Mouse (Mus musculus) heart, embryonic 14.5 days (tissue): ENCODE data around the gene Pet100. TPM values are rescaled to one million over a fixed set of nuclear protein-coding genes. Genes with fewer than 3 reads are reported as not detected.

Experiments
- ATAC-seq: fragments of 200-750 bp; cut with Nextera tagmentation; 2 replicates; pipeline ENCODE4 v1.8.0; 2017; ENCODE audit warnings: low read depth, moderate TSS enrichment; ENCODE audit not compliant: insufficient number of reproducible peaks, insufficient read depth, low FRiP score
- H3K27ac ChIP-seq, 2 experiments: fragments of 200-500 bp in 1 of 2; fragments of 300-500 bp in 1 of 2; sonication (generic) in 1 of 2; replicated peaks in 1 of 2; 2 replicates each; pipeline ENCODE4 v1.5.1; 2012 to 2014; ENCODE audit warnings: low read depth in 2 of 2, low read length in 2 of 2, control low read depth in 1 of 2, mild to moderate bottlenecking in 1 of 2, mixed read lengths in 1 of 2; ENCODE audit not compliant: control insufficient read depth in 1 of 2, insufficient read depth in 1 of 2
- H3K27me3 ChIP-seq: fragments of 300-500 bp; sonication (generic); 2 replicates; pipeline ENCODE4 v1.6.1; 2014; ENCODE audit warnings: mild to moderate bottlenecking, low read length, control low read depth; ENCODE audit not compliant: control insufficient read depth, insufficient read depth
- H3K36me3 ChIP-seq: fragments of 300-500 bp; sonication (generic); 2 replicates; pipeline ENCODE4 v1.6.1; 2014; ENCODE audit warnings: mild to moderate bottlenecking, control low read depth, low read length, mixed read lengths; ENCODE audit not compliant: control insufficient read depth, insufficient read depth
- H3K4me1 ChIP-seq, 2 experiments: fragments of 200-500 bp in 1 of 2; fragments of 300-500 bp in 1 of 2; sonication (generic) in 1 of 2; 2 replicates each; pipeline ENCODE4 v1.6.1; 2012 to 2014; ENCODE audit warnings: low read length in 2 of 2, control low read depth in 1 of 2, mixed read lengths in 1 of 2; ENCODE audit not compliant: control insufficient read depth in 2 of 2, insufficient read depth in 2 of 2
- H3K4me2 ChIP-seq: fragments of 300-500 bp; sonication (generic); 2 replicates; pipeline ENCODE4 v1.6.1; 2014; ENCODE audit warnings: mild to moderate bottlenecking, low read length
- H3K4me3 ChIP-seq, 2 experiments: fragments of 200-500 bp in 1 of 2; fragments of 300-500 bp in 1 of 2; sonication (generic) in 1 of 2; 2 replicates each; pipeline ENCODE4 v1.5.1; 2012 to 2014; ENCODE audit warnings: low read length in 2 of 2, mild to moderate bottlenecking in 2 of 2, control low read depth in 1 of 2, low read depth in 1 of 2, moderate library complexity in 1 of 2; ENCODE audit not compliant: control insufficient read depth in 1 of 2, insufficient read depth in 1 of 2
- H3K9ac ChIP-seq: fragments of 300-500 bp; sonication (generic); 2 replicates; pipeline ENCODE4 v1.6.1; 2014; ENCODE audit warnings: mild to moderate bottlenecking, low read length
- H3K9me3 ChIP-seq: fragments of 300-500 bp; sonication (generic); 2 replicates; pipeline ENCODE4 v1.6.1; 2016; ENCODE audit warnings: low read length, control low read depth; ENCODE audit not compliant: control insufficient read depth
- WGBS: fragments of 180-500 bp; shearing (Covaris S2); extraction: QIAGEN DNeasy Blood & Tissue Kit; methylation state at CpG from one replicate; pipeline ENCODE4 v1.1.7; 2014; 5-methylcytosine and 5-hydroxymethylcytosine counted together
- polyA plus RNA-seq: library from polyadenylated mRNA; unstranded; fragments of >200 nt; fragmentation: Nextera tagmentation; extraction: Ambion mirVana; gene quantifications from 2 replicates; pipeline ENCODE4 v1.2.1, GENCODE M21; 2014

Pet100 gene
- polyA plus RNA-seq, 1 experiment from 2014 or later, result 113 TPM

DNA sequence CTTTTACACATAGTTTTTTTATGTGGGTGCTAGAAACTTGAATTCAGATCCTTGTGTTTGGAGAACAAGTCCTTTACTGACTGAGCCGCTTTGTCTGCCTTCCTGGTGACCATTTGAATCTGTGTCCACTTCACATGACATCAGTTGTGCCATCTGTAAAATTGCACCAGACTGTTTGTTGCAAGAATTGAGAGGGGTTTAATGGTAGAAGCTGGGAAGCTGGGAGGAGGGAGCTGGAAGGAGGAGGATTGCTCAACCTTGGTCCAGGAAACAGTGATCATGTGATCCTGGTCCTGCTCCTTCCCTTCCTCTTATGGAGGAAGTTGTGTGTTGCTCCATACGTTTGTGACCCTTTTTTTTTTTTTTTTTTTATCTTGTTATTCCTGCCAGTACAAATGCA is 26.9 kb downstream of the Pet100 start:
- Histone ChIP-seq H3K27me3 (no peaks in the 10 kb centered on the region), H3K9me3 (no peaks in the 10 kb centered on the region), H3K4me2 (no peak overlapping the region), H3K36me3 (no peaks in the 10 kb centered on the region), H3K4me3 (no peak overlapping the region), H3K4me1 (no peaks in the 10 kb centered on the region), H3K9ac (no peak overlapping the region), H3K27ac (no peak overlapping the region)
- WGBS, result 56% methylated on average over 2 of the region's 2 CpGs
- ATAC-seq, result no peak

DNA sequence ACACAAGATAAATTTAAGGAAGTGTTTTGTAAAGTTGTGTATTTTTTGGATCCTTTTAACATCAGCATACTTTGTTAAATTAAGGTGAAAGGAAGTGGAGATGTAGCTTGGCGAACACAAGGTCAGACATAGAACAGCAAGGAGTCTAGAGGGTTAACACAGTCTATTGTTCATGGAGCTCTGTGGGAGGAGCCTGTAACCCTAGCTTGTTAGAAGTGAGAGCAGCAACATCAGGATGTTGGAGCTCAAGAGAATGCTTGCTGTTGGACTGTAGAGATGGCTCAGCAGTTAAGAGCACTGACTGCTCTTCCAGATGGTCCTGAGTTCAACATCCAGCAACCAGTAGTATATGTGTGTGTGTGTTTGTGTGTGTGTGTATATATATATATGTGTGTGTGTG is 27.6 kb downstream of the Pet100 start:
- no peak overlapping the region for H3K4me3 ChIP-seq
- H3K27ac ChIP-seq, result no peak overlapping the region
- H3K27me3 ChIP-seq, result no peaks in the 10 kb centered on the region
- H3K4me1 ChIP-seq, result no peaks in the 10 kb centered on the region
- 0 out of 2 replicates have a peak overlapping the region, but pooled peaks have one; percentile 13 for H3K4me2 ChIP-seq
- H3K9ac ChIP-seq, result no peak overlapping the region
- H3K9me3 ChIP-seq, result no peaks in the 10 kb centered on the region
- 41% methylated on average over 1 of the region's 1 CpGs for WGBS
- ATAC-seq, result no peak
- H3K36me3 ChIP-seq, result no peaks in the 10 kb centered on the region

DNA sequence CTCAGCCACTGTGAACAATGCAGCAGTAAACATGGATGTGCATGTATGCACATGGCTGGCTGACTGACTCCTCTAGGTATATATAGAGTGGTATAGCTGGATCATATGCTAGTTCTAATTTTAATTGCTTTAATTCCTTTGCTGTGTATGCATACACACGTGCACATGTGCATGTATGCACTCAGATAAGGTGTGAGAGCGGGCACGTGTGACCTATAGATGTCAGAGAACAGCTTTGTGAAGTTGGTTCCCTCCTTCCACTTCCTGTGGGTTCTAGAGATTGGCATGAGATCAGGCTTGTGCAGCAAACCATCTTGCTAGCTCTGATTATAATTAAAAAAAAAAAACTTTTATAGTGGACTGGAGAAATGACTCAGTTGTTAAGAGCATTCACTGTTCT is 31.5 kb downstream of the Pet100 start:
- no peak for ATAC-seq
- no peaks in the 10 kb centered on the region for H3K27me3 ChIP-seq
- no peak overlapping the region for H3K9ac ChIP-seq
- no peaks in the 10 kb centered on the region for H3K36me3 ChIP-seq
- H3K4me2 ChIP-seq, result no peak overlapping the region
- H3K4me3 ChIP-seq, result no peak overlapping the region
- no peak overlapping the region for H3K27ac ChIP-seq
- no peaks in the 10 kb centered on the region for H3K4me1 ChIP-seq
- WGBS, result 61% methylated on average over 3 of the region's 3 CpGs
- H3K9me3 ChIP-seq, result no peaks in the 10 kb centered on the region

DNA sequence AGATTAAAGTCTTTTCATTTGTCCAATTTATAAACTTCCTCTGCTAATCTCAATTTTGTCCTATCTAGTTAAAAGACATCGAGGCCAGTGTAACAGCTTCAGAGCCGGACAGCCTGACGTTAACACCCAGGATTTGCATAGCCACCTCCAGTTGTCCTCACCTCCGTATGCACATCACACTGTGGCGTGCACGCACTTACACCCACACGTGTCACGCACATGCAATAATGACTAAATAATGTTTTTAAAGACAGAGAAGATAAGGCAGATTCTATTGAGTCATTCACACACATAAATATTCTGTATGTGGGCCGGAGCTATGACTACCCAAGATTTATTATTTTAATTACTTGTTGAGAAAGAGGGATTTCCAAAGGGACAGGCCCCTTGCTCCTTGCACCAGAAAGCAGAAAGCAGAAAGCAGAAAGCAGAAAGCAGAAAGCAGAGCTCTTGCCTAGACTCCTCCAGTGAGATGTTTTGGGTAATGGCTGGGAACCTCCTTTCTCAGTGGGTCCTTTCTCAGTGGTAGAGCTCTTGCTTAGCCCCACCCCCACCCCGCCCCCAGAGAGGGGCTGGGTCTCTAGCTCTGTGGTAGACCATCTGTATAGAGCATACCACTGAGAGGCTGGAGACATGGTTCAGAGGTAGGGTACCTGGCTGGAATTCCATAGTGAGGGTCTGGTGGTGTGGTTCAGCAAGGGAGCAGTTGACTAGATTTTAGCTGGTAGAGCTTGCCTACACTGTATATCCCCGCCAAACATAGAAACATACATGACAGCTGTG is 33.6 kb downstream of the Pet100 start:
- no peak overlapping the region for H3K27ac ChIP-seq
- no peaks in the 10 kb centered on the region for H3K36me3 ChIP-seq
- WGBS, result 65% methylated on average over 11 of the region's 11 CpGs
- H3K4me3 ChIP-seq, result no peak overlapping the region
- no peak for ATAC-seq
- no peaks in the 10 kb centered on the region for H3K27me3 ChIP-seq
- H3K9me3 ChIP-seq, result no peaks in the 10 kb centered on the region
- H3K4me2 ChIP-seq, result no peak overlapping the region
- H3K4me1 ChIP-seq, result no peaks in the 10 kb centered on the region
- no peak overlapping the region for H3K9ac ChIP-seq

DNA sequence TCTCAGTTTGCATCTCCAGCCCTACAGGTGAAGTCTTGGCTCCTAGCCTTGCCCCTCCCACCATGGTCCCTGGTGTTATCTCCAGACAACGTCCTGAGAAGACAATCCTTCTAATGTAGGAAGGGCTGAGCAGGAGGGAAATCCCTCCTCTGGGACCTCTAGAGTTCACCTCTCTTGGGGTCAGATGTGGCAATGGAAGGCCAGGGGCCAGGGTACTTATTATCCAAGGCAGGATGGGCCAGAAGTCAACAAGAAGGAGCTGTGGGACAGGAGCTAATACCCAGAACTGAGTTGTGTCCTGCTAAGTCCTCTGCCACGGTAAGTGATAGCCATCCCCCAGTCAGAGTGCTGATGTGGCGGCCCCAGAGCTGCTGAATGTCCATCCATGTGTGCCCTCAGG is 34.2 kb downstream of the Pet100 start, which contains the start of gene Retn:
Retn (plus strand) TSS at position 245 of the 400 bp plus-strand sequence.
- no peaks in the 10 kb centered on the region for H3K36me3 ChIP-seq
- H3K9me3 ChIP-seq, result no peaks in the 10 kb centered on the region
- no peaks in the 10 kb centered on the region for H3K4me1 ChIP-seq
- no peak within 1 kb of the TSS for H3K4me2 ChIP-seq
- no peak for ATAC-seq
- 42% methylated on average over 3 of the region's 3 CpGs for WGBS
- no peaks in the 10 kb centered on the region for H3K27me3 ChIP-seq
- no peak within 1 kb of the TSS for H3K27ac ChIP-seq
- no peak within 1 kb of the TSS for H3K4me3 ChIP-seq
- no peak within 1 kb of the TSS for H3K9ac ChIP-seq

DNA sequence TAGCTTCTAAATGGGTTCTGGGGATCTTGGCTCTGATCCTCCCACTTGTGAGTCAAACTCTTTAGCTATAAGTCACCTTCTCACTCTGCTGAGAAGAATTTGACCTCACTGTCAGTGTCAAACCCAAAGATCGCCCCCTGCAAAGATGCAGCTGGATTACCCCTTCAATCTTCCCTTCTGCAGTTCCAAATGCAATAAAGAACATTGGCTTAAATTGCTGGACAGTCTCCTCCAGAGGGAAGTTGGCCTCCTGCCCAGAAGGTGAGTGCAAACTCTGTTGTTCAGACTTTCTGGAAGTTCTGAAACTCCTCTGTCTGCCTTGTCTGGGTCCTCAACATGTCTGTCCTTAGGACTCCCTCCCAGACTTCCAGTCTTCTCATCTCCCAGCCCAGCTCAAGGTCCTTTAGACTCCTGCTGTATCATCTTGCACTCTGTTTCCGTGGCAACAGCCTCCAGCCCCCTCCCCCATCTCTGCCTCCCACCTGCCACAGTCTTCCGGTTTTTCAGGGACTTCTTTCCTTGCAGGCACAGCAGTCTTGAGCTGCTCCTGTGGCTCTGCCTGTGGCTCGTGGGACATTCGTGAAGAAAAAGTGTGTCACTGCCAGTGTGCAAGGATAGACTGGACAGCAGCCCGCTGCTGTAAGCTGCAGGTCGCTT is 35.5 kb downstream of the Pet100 start:
- 28% methylated on average over 7 of the region's 7 CpGs for WGBS
- H3K27ac ChIP-seq, result no peak overlapping the region
- no peaks in the 10 kb centered on the region for H3K9me3 ChIP-seq
- no peak overlapping the region for H3K4me2 ChIP-seq
- no peaks in the 10 kb centered on the region for H3K36me3 ChIP-seq
- H3K27me3 ChIP-seq, result no peaks in the 10 kb centered on the region
- no peak overlapping the region for H3K4me3 ChIP-seq
- no peak overlapping the region for H3K9ac ChIP-seq
- ATAC-seq, result no peak
- no peaks in the 10 kb centered on the region for H3K4me1 ChIP-seq

DNA sequence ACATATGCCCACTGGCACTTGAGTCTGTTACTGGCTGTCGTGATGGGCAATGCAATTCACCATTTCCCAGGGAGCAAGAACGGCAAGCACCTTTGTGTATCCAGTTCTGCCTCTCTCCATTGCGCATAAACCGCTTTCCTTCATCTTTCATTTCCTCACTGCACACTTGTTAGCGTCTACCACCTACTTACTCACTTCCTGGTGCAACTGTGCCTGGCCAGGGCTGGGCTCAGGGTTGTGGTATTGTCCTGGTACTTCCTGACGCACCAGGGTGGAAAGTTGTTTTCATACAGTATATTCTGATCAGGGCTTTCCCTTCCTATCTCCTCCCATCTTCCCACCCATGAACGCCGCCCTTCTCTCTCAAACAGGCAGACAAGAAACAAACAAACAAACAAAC is 39.5 kb downstream of the Pet100 start:
- WGBS, result 62% methylated on average over 8 of the region's 8 CpGs
- no peak for ATAC-seq

More for the DNA sequence above, 39.5 kb downstream of the Pet100 start:
- Histone ChIP-seq H3K4me1 (no peaks in the 10 kb centered on the region), H3K4me3 (no peak overlapping the region), H3K9me3 (no peaks in the 10 kb centered on the region), H3K9ac (no peak overlapping the region), H3K4me2 (no peak overlapping the region), H3K27ac (no peak overlapping the region), H3K36me3 (no peaks in the 10 kb centered on the region), H3K27me3 (no peaks in the 10 kb centered on the region)
